Mouse (Mus musculus) layer of hippocampus, postnatal 25 days (tissue): ENCODE results near the gene Cd27. TPM values are rescaled to one million over a fixed set of nuclear protein-coding genes. Genes with fewer than 3 reads are reported as not detected.

Experiments used
- DNase-seq, 2 experiments: peaks; one replicate each; pipeline ENCODE4 v3.0.0; 2022; ENCODE audit warnings: mixed read lengths in 2 of 2, low spot score in 1 of 2; ENCODE audit errors: extremely low spot score in 1 of 2
- total RNA-seq, 2 experiments: library from RNA; stranded (reverse); gene quantifications; 2 replicates each; pipeline ENCODE4 v1.2.3; 2021

The Cd27 gene
- total RNA-seq, 2 experiments from 2014 or later, result not detected

DNA sequence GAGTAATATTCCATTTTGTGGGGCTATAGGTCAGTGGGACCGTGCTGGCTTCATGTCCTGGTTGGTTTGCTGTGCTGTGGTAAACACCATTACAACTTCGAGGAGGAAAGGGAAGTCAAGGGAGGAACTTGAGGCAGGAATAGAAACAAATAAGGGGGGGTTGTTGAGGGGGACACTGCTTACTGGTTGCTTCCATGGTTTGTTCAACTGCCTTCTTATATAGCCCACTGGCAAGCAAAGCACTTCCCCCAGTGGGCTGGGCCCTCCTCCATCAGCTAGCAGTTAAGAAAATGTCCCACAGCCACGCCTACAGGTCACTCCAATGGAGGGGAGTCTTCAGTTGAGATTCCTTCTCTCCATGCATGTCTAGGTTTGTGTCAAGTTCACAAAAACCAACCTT is 15.5 kb upstream of the Cd27 start:
- DNase-seq, result no peak

DNA sequence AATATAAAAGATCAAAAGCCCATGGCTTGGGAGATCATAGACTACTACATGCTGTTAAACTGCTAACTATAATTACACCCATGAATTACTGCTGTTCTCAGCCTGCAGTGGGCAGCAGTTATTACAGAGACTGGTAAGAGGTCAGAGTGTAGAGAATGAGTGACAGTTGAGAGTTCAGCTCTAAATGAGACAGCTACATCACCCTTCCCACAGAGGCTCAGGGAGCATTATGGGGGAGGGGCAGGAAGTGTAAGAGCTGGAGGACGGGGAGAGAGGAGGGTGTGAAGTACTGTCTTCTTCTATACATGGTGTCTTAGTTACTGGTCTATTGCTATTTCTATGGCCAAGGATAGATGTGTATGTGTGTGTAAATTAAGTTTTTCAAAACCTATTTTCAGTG is 7.7 kb upstream of the Cd27 start:
- no peak for DNase-seq

DNA sequence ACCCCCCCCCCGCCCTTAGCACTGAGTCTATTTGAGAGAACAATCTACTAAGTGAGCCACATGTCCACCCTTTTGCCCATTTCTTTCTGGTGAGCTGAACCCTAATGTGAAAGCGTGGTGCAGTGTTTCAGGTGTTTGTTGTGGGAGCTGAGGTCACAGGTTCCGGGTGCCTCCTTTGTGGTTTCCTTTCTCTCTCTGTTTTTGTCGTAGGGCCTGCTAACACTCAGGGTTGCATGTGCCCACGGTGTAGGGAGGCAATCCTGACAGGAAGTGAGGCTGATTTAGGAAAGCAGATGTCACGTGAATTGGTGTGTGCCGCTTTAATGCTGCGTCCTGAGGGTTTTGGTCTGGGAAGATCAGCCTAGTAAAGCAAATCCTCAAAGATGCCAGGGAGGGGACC is 4.8 kb upstream of the Cd27 start:
- DNase-seq, result no peak

DNA sequence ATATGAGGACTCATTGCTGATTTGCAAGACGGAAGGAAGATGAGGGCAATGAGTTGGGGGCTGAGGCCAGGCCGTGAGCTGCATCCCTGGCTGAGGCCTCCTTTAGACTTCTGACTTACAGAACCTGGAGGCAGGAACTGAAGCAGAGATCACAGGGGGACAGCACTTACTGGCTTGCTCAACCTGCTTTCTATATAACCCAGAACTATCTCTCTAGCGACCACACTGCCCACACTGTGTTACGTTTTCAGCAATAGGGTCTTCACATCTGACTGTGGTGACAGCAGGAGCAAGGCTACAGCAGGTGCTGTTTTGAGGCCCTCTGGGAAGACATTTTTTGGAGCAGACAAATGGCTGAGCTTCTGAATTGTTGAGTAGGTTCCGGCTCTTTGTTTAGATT is 3.8 kb upstream of the Cd27 start:
- no peak for DNase-seq

DNA sequence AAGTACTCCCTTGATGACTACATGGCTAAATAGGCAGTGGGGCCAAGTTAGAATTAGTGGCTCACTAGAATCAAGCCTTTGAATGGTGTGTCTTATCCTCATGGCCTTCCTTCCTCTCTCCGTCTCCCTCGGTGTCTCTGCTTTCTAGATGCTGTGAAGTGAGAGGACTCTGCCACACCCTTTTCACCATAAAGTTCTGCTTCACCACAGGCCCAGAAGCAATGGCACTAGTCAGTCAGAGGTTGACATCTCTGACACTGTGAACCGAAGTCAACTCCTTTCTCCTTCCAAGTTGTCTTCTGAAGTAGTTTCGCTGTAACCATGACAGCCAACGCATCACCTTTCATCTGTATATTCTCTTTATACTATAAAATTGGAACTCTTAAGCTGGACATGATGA is 2.7 kb upstream of the Cd27 start:
- DNase-seq, result no peak

DNA sequence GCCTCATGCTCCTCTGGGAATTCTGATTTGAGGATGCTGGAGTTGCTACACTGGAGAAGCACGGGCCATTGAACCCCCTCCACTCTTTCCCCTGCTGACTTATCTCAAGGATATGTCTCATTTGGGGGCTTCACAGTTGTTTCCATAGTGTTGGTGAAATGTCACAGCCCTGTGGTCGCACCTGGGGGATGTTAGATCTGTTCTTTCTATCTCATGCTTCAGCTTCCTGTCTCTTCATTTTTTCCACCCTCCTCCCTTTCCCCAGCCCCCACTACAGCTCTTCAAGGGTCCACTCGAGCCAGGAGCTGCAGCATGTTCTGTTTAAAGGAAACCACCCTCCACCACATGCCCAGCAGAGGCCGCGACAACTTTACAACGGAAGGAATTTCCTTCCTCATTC is 1.6 kb upstream of the Cd27 start:
- DNase-seq, result no peak

DNA sequence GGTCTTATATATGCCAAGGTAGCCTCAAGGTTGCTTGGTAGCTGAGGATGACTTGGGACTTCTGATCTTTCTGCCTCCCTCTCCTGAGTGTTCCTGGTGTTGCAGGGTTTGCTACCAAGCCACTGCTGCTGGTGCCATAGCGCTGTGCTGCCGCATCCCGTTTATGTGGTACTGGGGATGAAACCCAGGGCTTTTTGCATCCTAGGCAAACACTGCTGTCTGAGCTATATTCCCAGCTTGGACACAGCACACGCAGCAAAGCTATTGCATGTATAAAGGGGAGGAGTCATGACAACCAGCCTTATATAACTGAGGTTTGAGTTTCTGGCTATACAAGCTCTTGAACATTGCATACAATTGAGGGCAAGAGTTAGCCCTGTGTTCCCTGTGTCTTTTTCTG is 611 bp upstream of the Cd27 start:
- DNase-seq, result no peak

DNA sequence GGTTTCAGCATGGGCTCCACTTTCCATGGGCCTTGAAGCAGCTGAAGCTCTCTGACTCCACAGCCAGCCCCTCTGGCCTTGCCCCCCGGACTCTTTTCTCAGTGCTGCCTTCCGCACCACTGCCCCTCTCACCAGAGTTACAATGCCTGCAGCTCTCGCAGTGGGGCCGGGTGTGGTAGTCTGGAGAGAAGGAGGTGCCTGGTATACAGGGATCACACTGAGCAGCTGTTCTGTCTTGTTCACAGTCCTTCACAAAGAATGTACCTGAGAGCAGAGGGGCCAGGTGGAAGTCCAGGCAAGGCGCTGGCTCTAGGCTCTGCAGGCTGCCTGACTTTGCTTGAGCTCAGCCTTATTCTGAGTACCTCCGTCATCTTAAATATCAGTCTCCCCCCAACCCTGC is 469 bp downstream of the Cd27 start:
- DNase-seq, result no peak

DNA sequence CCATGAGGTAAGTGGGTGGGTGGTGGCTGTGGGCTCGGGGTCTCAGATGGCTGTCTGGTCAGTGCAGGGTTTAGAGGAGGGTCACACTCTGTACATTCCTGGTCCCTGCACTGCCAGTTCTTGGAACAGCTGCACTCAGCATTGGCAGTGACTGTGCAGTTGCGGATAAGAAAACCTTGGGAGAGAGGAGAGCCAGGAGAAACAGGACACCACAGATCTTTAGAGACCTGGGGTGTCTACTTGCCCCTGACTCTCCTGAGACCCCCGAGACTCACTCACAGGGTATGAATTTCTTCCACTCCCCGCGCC is 2.3 kb downstream of the Cd27 start:
- no peak for DNase-seq

DNA sequence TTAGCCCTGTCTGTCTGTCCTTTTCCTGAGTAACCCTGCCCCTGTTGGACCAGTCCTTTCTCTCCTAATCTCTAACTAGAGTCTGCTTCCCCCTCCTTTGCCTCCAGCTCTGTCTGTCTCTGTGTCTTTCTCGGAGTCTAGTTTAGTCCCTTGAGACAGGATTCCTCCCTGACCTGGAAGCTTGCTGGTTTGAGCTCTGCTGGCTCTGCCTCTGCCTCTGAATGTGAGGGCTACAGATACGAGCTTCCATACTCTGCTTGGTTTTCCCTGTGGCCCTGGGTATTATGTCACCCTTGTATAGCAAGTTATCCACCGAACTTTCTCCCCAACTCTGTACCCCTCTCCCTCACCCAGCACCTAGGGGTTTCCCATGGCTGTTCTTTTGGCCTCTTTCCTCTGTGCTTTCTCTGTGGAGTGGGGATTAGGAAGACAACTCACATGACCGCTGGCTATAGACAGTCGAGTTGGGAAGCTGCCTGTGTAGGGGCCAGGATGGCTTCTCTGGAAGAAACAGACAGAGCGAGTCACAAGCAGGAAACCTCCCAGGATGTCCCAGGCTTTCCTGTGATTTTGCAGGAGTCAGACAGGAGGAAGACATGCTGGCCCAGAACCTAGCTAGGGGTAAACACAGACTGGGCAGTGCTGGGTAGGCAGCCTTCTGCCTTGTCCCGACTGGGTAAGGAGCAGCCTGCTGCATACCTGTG is 2.8 kb downstream of the Cd27 start:
- no peak for DNase-seq

DNA sequence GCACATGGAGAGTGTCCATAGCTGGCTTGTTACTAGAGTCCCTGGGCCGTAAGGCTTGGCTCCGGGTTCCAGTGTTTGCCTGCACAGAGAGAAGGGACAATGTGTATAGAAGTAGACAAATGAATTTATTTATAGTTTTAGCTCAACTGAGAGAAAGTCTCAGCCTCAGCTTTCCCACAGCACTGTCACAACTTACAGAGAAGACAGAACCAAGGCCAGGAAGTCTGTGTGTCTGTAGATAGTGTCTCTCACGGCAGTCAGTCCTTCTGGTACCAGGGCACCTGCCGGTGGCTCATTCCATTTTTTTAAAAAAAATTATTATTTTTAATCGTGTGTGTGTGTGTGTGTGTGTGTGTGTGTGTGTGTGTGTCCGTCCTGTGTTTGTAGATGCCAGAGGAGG is 4.3 kb downstream of the Cd27 start:
- DNase-seq, result no peak

DNA sequence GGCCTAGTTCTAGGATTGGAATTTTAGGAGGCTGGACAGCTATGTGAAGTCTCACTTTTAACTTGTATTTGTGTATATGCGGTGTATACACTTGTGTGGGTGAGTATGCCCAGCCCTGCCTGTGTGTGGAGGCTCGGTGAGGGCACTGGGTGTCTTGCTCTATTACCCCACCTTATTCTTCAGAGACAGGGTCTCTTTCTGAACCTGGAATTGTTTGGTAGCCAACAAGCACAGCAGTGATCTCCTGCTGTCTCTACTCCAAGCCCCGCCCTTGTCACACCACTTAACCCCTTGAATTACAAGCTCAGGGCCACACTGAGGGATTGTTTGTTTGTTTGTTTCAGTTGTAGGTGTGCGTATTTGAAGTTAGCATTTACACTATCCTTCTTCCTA is 4.8 kb downstream of the Cd27 start:
- DNase-seq, result no peak

DNA sequence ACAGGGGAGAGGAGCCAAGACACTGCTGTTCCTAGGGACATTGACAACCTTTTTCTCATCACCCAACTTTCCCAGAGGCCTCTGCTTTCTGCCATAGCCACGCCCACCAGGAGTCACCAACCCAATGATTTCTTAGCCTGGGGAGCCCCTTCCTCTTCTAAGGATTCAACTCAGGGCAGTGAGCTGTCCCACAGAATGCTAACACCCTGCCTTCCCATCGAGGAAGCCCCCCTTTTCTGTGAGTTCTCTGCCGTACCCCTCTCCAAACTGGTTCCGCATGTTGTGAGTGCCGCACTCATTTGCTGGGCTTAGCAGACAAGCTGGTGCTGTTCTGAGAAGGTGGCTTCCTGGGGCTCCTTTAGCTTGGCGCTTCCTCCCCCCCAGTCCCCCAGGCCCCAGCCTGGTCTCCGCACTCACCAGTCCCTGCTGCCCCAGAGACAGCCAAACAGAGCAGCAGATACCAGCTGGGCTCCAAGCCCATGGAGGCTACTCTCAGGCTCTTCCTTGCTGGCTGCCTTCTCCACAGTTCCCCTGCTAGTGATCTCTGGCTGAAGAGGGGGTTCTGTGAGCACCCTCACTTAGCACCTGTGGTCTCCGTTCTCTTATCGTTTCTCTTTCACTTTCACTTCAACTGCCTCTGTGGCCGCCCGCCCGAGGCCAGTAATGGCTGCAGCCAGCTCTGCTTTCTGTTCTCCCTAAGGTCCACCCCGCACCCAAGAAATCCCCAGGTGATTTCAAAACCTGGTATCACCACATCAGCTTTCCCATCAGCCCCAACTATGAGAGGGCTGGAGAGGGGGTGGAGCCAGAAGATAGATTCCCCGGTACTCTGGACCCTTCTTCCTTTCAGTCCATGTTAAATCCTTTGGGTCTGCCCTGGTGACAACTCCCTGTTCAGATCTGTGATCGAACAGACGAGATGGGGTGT is 5.4 kb downstream of the Cd27 start, which contains the start of gene Tapbpl:
Gene Tapbpl, minus strand, starts transcription at position 744 of the 928 bp plus-strand sequence.
- peak; percentile 25 to 36 for DNase-seq

DNA sequence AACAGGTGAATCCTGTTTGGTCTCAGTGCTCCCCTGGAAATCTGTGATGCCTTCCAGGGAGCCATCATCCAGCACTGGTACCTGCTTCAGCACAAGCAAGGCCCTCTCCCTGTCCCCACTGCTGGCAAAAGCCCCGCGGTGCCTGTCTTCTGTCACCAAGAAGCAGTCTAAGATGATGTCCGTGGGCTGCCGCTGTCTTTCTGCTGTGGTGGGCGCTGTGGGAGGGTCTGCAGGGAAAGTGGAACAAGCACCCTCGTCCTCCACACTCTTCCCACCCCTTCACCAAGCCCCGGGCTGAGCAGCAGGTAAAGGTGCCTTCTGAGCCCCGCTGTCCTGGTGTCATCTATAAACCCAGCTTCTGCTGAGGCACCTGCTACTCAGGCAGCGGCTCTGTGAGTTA is 6.2 kb downstream of the Cd27 start:
- no peak for DNase-seq

DNA sequence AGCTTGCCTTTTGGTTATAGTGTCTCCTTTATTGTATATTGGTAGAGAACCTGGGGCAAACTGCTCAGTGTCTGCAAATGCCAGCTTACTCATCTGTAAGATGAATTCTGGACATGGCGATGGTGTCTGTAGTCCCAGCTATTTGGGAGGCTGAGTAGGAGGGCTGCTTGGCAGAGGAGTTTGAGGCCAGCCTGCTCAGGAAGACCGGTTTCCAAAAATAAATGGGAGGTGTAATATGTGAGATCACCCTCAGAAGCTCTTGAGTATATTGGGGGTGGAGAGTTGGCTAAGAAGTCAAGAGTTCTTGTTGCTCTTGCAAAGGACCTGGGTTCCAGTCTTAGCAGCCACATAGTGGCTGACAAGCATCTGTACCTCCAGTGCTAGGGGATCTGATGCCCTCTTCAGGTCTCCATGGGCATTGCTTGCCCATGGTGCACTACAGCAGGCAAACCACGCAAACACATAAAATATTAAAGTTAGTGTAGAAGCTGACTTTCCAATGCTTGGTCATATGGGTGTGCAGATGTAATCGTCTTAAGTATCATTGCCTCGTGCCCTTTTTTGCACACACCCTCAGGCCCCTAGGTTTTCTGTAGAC is 11.2 kb downstream of the Cd27 start:
- DNase-seq, result no peak

DNA sequence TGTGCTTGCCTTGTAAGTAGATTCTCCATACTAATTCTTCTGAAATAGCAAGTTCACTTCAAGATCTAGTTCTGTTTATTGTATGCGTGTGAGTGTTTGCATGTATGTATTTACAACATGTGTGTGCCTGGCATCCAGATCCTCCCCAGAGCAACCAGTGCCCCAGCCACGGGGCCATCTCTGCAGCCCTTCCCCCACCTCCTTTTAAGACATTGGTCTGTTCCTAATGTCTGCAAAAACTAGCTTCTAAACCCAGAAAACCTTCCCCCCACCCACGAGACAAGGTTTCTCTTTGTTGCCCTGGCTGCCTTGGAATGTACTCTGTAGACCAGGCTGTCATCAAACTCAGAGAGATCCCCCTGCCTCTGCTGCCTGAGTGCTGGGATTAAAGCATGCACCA is 14.2 kb downstream of the Cd27 start:
- DNase-seq, result no peak

DNA sequence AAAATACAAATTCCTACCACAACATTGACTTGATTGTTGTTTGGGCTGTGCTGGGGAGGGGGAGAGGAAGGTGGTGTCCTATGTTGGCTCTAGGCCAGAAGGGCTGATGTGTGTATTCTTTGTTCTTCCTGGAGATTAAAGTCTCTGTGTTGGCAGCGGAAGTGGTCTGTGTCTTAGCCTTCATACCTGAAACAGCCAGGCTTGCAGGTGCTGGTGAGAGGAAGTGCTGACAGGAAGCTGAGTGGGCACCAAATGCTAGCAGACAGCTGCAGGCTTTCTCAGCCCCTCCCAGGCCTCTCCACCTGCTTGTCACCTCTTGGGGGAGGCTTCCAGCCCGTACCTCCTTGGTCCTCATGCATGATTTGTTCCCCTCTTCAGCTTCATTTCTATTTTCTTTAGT is 14.7 kb downstream of the Cd27 start:
- DNase-seq, result no peak

DNA sequence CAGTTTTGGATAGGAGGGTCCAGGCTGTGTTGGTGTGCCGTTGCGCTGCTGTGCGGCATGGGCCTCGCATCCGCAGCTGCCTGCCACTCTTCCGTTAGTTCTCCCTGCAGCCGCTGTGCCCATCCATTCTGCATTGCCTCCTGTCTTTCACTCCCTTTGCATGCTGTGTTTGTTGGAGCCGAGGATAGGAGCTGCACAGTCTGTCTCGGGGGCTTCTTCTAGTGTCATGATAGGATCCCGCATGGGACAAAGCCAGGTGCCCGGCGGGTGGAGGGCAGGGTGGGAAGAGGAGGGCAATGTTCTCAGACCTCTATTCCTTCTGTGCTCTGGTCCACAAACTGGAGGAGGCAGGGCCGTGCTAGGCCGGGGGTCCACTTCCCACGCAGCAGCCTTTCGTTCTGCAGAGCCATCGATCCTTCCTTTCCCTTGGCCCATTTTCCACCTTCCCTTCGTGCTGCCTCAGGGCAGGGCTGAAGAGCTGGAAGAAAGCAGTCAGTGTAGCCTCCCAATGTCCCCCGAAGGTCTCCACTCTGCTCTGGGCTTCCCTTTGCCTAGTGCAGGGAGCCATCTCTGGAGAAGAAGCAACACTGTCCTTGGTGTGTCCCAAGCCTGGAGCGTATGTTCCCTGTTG is 15.6 kb downstream of the Cd27 start:
- no peak for DNase-seq

DNA sequence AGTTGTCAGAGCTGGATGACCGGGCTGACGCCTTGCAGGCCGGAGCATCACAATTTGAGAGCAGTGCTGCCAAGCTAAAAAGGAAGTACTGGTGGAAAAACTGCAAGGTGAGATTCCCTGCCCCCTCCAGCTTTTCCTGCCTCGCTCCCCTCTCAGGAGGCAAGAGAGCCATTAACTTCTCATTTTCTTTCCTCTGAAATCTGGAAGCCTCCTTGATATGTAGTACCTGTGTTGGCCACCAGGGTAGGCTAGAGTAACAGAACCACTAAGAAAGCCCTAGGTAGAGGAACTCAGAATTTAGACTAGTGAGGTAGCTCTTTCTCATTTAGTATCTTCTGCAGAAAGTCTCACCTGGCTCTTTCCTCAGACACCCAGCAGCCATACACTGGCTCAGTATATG is 17.8 kb downstream of the Cd27 start:
- peak; percentile 37 to 69 for DNase-seq

DNA sequence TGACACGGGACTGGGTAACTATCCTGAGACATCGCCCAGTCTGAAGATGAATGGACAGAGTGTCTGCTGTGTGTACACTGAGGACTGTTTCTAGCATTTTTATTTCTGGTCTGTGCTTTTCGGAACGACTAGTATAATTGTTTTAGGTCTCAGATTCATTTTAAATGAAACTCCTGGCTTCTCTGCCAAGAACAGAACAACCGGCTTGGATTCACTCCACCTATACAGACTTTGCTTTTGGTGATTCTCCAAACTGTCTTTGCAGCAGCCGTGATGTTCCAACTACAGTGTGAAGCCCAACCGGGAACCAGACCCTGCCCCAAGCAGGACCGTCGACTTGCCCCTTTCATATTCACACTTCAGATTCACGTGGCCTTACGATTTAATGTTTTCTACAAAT is 18.9 kb downstream of the Cd27 start:
- DNase-seq, result no peak

DNA sequence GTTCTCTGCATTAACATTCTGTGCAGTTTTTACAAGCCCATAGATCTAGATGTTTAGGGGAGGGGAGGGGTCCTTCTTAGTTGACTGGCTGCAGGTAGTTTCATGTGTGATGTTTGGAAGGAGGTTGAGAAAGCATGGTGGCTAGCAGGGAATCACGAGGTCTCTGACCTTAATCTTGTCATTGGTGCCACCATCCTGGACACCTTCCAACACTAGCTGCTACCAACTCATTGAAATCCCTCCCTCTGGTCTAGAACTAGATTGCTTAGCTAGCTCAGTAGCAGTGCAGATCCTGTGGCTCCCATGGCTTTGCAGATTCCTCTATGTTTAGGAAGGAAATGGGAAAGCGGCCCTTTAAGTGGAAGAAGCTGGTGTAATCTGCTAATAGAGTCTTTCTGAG is 19.9 kb downstream of the Cd27 start:
- DNase-seq, result no peak
